Mouse (Mus musculus): Measurements from ENCODE around the gene Cgnl1.

Gene Cgnl1

GRCm38 (mm10) chr9:71709199-71709598, 62.2 kb downstream of the Cgnl1 start:
- no peak for DNase-seq

DNA sequence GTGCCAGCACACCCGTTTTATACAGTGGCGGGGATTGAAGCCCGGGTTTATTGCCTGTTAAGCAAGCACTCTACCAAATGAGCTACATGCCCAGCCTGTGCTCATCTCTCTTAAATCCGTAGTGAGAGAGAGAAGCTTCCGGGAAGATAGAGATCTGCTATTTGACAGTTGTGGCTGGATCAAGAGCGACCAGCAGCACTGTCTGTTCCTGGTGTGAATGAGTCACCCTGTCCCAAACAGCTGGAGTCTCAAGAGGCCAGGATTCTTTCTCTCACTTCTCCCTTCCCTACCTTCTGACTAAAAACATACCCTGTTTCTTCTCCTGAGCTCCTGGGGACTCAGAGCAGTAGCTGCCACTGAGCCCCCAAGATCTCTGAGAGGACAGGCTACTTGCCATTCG, 63.4 kb downstream of the Cgnl1 start:
- no peak for DNase-seq

DNA sequence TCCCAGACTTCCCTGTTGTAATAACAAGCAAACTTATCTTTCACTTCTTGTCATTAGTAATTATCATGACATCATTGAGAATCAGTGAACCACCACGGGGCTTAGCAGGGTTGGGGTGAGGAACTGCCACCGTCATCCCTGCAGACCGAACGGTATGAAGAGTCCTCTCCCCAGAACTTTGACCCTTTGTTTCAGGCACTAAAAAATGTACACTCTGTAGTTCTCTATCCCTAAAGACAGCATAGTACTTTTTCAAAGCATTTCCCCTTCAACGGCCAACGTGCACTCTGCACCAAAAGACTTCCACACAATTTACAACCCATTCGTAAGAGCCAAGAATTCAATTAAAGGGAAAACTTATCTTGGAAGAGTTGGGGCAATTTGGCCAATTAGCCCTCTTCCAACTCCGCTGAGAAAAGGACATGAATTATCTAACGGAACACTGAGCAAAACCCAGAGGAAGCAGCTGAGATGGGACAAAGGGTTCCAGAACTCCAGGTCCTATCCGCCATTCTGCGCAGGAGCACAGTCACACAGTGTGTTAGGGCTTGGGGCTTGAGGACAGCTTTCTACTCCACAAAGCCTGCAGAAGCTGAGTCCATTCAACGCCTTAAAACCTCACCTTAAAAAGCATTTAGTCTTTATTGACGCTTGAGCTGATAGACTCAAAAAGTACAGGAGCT, 66.9 kb downstream of the Cgnl1 start:
- peak; percentile 45 for DNase-seq

GRCm38 (mm10) chr9:71699087-71699486, 72.3 kb downstream of the Cgnl1 start:
- no peak for DNase-seq

DNA sequence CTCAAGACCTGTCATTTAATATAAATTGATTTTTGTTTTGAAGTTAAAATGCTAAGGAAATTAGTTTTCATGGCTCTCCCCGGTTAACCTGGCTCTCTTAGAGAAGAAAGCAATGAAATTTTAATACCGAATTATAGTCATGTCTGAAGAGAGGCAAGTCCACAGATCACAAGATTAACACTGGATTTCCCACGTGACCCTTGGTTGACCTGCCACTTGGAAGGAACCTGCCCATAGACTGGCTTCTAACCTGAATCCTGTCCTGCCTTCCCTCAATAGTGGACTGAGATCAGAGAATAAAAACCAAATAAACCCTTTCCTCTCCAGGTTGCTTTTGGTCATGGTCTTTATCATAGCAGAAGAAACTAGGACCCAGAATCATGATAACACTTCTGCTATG, 73.3 kb downstream of the Cgnl1 start:
- no peak for DNase-seq

GRCm38 (mm10) chr9:71697189-71697588, 74.2 kb downstream of the Cgnl1 start:
- no peak for DNase-seq

GRCm38 (mm10) chr9:71696762-71697161, 74.6 kb downstream of the Cgnl1 start:
- DNase-seq = no peak

GRCm38 (mm10) chr9:71695133-71695532, 76.3 kb downstream of the Cgnl1 start:
- DNase-seq = no peak

DNA sequence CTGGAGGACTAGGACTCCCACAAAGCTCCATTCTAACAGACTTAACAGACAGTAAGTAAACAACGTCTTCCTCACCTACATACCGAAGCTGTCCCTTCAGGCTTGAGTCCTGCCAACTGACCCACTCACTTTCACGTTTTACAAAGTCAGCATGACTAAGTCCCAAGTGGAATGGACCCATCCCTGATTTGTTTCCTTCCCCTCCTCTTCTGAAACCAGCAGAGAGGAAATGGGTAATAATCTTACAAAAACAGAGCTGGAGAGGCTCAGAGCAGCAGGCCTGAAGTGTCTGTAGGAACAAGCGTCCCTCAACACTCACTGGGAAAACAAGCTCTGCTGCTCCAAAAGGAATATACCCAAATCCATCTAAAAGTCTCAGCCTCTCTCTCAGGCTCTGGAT, 77.2 kb downstream of the Cgnl1 start:
- peak; percentile 36 for DNase-seq

- no peak for DNase-seq
These were observed 77.6 kb downstream of the Cgnl1 start for GRCm38 (mm10) chr9:71693771-71694170.

GRCm38 (mm10) chr9:71692165-71692564, 79.2 kb downstream of the Cgnl1 start:
- no peak for DNase-seq

- DNase-seq = peak; percentile 80
These were observed 81.9 kb downstream of the Cgnl1 start for GRCm38 (mm10) chr9:71689369-71690073.

DNA sequence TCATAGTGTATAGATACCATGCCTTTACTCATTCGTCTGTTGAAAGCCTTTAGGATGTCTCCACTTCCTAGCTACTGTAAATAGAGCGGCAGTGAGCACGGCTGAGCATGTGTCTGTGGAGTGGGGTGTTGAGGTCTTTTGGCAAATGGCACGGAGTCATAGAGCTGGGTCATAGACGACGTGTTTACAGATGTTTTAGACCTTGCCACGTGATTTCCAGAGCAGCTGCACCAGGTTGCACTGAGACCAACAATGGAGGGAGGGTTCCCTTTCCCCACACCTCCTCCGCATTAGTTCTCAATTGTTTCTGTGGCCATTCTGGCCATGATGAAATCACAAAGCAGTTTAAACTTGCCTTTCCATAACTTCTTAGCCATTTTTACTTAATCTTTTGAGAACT, 84.9 kb downstream of the Cgnl1 start:
- DNase-seq = no peak

DNA sequence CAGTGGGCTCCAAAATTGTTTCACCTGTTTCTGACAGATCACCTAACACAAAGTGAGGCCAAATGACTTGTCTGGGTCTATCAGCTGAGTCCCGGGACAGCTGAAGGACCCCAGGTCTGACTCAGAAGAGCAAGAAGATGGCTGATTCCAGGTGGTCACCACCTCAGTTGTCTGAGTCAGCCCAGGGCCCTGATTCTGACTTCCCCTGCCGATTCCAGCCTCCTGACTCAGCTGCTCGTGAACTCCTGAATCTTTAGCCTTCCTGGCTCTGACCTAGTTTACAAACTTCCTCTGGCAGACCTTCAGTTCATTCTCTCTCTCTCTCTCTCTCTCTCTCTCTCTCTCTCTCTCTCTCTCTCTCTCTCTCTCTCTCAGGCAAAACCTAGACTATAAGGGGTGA, 86.6 kb downstream of the Cgnl1 start:
- no peak for DNase-seq

DNA sequence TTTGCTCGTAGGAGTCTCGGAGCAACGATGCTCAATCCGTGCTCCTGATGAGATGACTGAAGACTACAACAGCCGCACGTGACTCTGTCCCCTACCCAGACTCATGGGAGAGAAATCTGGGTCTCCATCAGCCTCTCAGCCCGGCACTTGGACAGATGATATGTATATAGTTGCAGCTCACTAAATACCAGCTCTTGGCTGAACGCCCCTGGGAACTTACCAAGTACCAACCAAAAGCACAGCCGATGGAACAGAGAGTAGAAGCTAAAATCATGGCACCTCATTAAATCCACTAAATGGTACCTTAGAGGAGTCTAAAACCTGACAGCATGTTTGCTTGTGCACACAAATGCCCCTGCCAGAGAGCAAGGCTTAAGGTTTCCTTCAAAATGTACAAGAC, 91.0 kb downstream of the Cgnl1 start:
- no peak for DNase-seq

- DNase-seq = no peak
These were observed 92.1 kb downstream of the Cgnl1 start for GRCm38 (mm10) chr9:71679103-71679815.

GRCm38 (mm10) chr9:71676988-71677688, 94.3 kb downstream of the Cgnl1 start:
- no peak for DNase-seq

DNA sequence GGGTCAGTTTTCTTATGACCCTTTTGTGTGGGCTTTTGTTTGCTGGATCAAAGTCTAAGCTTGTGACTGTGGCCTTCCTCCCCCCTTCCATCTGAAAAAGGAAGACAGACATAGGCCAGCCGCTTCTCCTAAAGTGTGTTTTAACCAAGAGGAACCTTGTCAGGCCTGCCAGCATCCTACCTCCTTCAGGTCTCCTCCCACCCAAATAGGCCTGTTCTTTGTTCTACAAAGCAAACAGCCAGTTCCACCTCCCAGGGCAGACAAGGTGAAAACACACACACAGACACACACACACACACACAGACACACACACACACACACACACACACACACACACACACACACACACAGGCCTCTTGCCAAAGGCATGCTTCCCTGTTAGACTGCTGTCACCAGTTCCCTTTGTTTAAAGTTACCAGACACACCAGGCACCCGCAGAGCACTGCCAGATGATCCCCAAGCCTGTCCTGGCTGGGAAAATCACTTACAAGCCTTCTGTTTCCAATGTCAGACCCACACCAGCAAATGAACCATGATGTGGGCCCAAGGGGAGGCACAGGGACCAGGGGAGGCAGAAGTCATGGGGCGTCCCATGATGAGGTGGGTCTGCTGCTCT, 95.5 kb downstream of the Cgnl1 start:
- DNase-seq = no peak

- no peak for DNase-seq
These were observed 96.2 kb downstream of the Cgnl1 start for GRCm38 (mm10) chr9:71675216-71675615.

- DNase-seq = peak; percentile 66
These were observed 96.9 kb downstream of the Cgnl1 start for GRCm38 (mm10) chr9:71674476-71674875.

DNA sequence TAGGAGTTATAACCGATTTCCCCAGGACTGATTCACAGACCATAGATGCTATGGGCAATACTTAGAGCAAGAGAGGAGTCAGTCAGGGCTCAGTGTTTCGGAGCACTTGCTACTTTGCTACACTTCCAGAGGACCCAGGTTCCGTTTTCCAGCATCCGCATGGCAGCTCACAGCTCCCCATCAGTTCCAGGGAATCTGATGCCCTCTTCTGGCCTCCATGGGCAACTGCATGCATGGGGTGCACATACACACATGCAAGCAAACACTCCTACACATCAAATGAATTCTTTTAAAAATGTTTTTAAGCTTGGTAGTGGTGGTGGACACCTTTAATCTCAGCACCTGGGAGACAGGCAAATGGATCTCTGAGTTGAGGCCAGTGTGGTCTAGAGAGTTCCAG, 98.9 kb downstream of the Cgnl1 start:
- DNase-seq = no peak

- no peak for DNase-seq
These were observed 100.7 kb downstream of the Cgnl1 start for GRCm38 (mm10) chr9:71670677-71671076.

DNA sequence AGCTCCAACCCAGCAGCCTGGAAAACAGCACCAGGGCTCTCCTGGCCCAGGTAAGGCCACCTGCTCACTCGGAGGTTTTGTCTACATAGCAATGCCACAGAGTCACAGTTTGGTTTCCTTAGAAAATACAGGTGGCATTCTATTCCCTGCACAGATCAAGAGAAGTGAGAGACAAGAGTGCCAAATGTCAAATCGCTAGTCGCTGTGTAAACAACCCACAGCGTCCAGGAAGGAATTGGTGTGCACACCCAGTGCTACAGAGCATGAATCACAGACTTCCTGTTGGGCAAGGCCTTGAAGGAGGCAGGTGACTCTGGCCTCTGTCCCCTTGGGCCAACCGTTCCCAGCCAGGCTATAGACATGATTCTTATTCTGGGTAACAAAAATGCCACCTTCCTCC, 103.8 kb downstream of the Cgnl1 start:
- DNase-seq = peak; percentile 69

All from kidney, postnatal 14 days (tissue).